Mouse (Mus musculus) heart, embryonic 11.5 days (tissue): Measurements from ENCODE around the gene Prkg1. TPM values are rescaled to one million over a fixed set of nuclear protein-coding genes. Genes with fewer than 3 reads are reported as not detected.

ENCODE experiments used
- ATAC-seq: fragments of 200-750 bp; cut with Nextera tagmentation; replicated peaks from 2 replicates; pipeline ENCODE4 v1.8.0; 2017; ENCODE audit warnings: moderate library complexity; ENCODE audit not compliant: insufficient number of reproducible peaks, low FRiP score, low TSS enrichment
- H3K27ac ChIP-seq: fragments of 300-500 bp; sonication (generic); 2 replicates; pipeline ENCODE4 v1.5.1; 2014; ENCODE audit warnings: mild to moderate bottlenecking, low read depth, low read length
- H3K27me3 ChIP-seq: fragments of 300-500 bp; sonication (generic); 2 replicates; pipeline ENCODE4 v1.6.1; 2014; ENCODE audit warnings: mild to moderate bottlenecking, low read length, mixed read lengths; ENCODE audit not compliant: control insufficient read depth, insufficient read depth
- H3K36me3 ChIP-seq: fragments of 300-500 bp; sonication (generic); 2 replicates; pipeline ENCODE4 v1.6.1; 2014; ENCODE audit warnings: mild to moderate bottlenecking, low read length, moderate library complexity, mixed read lengths; ENCODE audit not compliant: control insufficient read depth, insufficient read depth
- H3K4me1 ChIP-seq: fragments of 300-500 bp; sonication (generic); 2 replicates; pipeline ENCODE4 v1.6.1; 2014; ENCODE audit warnings: low read length; ENCODE audit not compliant: control insufficient read depth, insufficient read depth
- H3K4me2 ChIP-seq: fragments of 300-500 bp; sonication (generic); 2 replicates; pipeline ENCODE4 v1.6.1; 2014; ENCODE audit warnings: mild to moderate bottlenecking, moderate library complexity
- H3K4me3 ChIP-seq: fragments of 300-500 bp; sonication (generic); 2 replicates; pipeline ENCODE4 v1.5.1; 2014; ENCODE audit warnings: low read depth, low read length
- H3K9ac ChIP-seq: fragments of 300-500 bp; sonication (generic); 2 replicates; pipeline ENCODE4 v1.6.1; 2014; ENCODE audit warnings: mild to moderate bottlenecking, low read depth, low read length, moderate library complexity
- H3K9me3 ChIP-seq: fragments of 300-500 bp; sonication (generic); replicated peaks from 2 replicates; pipeline ENCODE4 v1.6.1; 2016; ENCODE audit warnings: low read length; ENCODE audit not compliant: control insufficient read depth
- WGBS: fragments of 180-500 bp; shearing (Covaris S2); extraction: QIAGEN DNeasy Blood & Tissue Kit; methylation state at CpG from one replicate; pipeline ENCODE4 v1.1.7; 2014; ENCODE audit not compliant: insufficient replicate concordance; 5-methylcytosine and 5-hydroxymethylcytosine counted together
- polyA plus RNA-seq: library from polyadenylated mRNA; unstranded; fragments of >200 nt; fragmentation: Nextera tagmentation; extraction: Ambion mirVana; gene quantifications from 2 replicates; pipeline ENCODE4 v1.2.1, GENCODE M21; 2014

The Prkg1 gene
- polyA plus RNA-seq, 1 experiment from 2014 or later = 10.9 TPM

DNA sequence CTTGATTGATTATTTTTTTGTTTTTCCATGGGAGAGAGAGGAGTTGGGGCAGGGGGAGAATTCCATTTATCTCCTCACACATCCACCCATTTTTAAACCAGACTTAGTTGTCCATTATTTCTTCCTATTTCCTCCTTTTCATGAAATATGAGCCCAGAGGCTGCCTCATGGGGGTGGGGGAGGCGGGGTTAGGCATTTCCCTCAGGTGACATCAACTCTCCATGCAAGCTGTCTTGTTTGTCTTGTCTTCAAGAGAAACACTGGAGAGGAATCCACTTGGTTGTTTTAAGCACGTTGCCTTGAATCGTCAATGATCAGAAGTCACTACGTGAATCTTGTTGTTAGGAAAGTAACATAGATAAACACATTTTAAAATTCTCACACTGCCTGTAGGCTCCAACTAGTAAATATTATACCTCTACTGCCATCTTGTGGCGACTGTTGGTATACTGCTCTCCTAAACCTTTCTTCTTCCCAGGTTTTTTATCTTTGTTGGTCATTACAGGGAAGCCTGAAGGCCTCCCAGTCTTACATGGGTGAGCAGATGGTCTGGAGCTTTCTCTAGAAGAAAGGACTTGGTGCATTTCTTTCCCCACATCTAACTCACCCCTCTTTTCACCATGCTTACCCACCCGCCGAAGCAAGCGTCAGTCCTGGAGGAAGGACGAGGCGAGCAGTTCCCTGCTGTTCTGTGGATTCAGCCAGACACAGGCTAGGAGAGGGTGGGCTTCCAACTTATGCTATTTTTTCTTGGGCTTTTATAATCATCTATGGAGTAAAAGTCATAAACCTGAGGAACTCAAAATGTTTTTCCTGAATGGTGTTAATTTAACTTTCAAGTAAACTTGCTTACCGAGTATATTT, 8.7 kb downstream of the Prkg1 start:
- Histone ChIP-seq H3K27me3 (no peaks in the 10 kb centered on the region), H3K4me1 (peaks cover 10% of the 10 kb centered on the region; the same call in 1 of the 2 replicates), H3K9ac (no peak overlapping the region), H3K4me3 (no peak overlapping the region), H3K9me3 (no peaks in the 10 kb centered on the region), H3K27ac (no peak overlapping the region), H3K4me2 (peak overlapping the region; percentile 42; the same call in 1 of the 2 replicates), H3K36me3 (no peaks in the 10 kb centered on the region)
- 34% methylated on average over 11 of the region's 11 CpGs for WGBS
- ATAC-seq = no peak

DNA sequence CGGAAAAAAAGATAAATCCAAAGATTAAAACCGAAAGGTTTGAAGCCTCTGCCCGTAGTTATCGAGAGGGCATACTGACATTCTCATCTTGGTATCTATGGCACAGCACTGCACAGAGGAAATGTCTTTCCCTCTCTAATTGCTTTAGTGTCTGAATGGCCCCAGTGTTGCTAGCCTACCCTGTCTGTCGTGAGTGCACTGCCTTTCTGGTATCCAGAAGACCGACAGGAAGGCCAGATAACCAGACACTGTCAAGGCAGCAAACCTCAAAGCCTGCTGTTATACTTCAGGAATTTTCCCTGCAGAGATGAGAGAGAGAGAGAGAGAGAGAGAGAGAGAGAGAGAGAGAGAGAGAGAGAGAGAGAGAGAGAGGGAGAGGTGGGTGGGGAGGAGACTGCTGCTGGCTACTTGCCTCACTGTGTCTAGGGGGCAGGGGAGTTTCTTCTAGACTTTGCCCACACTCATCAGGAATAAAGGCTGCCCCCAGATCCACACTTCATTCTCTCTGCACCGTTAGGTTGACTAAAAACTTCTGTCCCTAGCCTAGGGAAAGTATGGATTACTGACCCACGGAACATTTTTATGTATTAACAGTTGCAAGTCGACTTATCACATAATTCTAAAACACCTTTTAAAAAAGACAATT, 10.1 kb downstream of the Prkg1 start:
- no peak for ATAC-seq
- no peak overlapping the region for H3K9ac ChIP-seq

DNA sequence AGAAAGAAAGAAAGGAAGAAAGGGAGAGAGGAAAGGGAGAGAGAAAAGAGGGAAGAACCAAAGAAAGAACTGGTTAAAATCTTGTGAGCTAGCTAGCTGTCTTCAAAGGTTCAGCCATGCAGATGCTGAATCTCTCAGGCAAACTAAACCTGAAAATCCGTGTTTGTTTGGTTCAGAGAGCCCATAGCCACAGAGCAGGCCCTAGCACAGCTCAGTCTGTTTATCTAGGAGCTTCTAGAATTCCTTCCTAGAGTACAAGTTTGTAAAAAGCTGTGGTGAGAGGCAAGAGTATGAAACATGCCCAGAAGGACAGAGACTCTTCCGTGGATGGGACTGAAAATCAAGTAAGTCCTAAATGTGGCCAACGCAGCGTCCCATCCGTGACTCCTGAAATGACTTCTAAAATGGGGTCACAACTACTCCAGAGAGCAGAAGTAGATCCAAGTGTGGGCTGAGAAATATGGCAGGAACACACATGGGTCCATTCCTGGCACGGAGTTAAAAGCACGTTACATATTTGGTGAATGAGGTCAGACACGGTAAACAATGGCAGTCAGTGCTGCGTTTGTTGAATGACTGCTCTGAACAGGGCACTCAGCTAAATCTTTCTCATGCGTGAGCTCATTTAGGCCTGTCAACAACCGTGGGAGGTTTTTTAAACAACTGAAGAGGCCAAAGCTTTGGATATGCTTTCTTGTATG, 13.7 kb downstream of the Prkg1 start:
- no peaks in the 10 kb centered on the region for H3K36me3 ChIP-seq
- 45% methylated on average over 11 of the region's 11 CpGs for WGBS
- H3K9me3 ChIP-seq = no peaks in the 10 kb centered on the region
- H3K9ac ChIP-seq = no peak overlapping the region
- no peak overlapping the region for H3K4me2 ChIP-seq
- H3K27me3 ChIP-seq = no peaks in the 10 kb centered on the region
- ATAC-seq = no peak
- H3K4me3 ChIP-seq = no peak overlapping the region
- H3K4me1 ChIP-seq = peaks cover 5% of the 10 kb centered on the region; the same call in 1 of the 2 replicates
- peak overlapping the region; percentile 37; the same call in 1 of the 2 replicates for H3K27ac ChIP-seq

More for the DNA sequence above, 10.1 kb downstream of the Prkg1 start:
- Histone ChIP-seq H3K9me3 (no peaks in the 10 kb centered on the region), H3K27me3 (no peaks in the 10 kb centered on the region), H3K4me2 (peak overlapping the region; percentile 29; the same call in 1 of the 2 replicates), H3K4me1 (peaks cover 5% of the 10 kb centered on the region; the same call in 1 of the 2 replicates), H3K27ac (peak overlapping the region; percentile 65), H3K4me3 (no peak overlapping the region), H3K36me3 (no peaks in the 10 kb centered on the region)
- WGBS = 33% methylated on average over 9 of the region's 9 CpGs

DNA sequence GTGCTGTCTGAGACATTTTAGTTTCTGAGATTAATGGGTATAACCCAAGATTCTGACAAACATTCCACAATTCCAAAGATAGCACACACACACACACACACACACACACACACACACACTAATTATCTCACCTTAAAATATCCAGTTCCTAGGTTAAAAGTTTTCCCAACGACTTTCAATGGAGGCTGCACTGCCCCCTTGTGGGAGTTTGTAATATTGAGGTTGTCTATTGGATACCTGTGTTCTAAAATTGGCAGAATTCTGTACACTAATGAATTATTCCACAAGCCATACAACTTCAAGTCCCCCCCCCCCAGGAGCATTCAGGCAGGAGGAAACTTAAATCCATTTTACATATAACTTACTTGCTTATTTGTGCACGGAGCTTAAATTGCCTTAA, 18.2 kb downstream of the Prkg1 start:
- H3K4me2 ChIP-seq = no peak overlapping the region
- H3K36me3 ChIP-seq = no peaks in the 10 kb centered on the region
- H3K9ac ChIP-seq = no peak overlapping the region
- 9% methylated on average over 2 of the region's 2 CpGs for WGBS
- no peaks in the 10 kb centered on the region for H3K27me3 ChIP-seq
- no peaks in the 10 kb centered on the region for H3K9me3 ChIP-seq
- H3K4me1 ChIP-seq = peaks cover 9% of the 10 kb centered on the region; the same call in 1 of the 2 replicates
- no peak for ATAC-seq
- H3K4me3 ChIP-seq = no peak overlapping the region
- H3K27ac ChIP-seq = no peak overlapping the region

DNA sequence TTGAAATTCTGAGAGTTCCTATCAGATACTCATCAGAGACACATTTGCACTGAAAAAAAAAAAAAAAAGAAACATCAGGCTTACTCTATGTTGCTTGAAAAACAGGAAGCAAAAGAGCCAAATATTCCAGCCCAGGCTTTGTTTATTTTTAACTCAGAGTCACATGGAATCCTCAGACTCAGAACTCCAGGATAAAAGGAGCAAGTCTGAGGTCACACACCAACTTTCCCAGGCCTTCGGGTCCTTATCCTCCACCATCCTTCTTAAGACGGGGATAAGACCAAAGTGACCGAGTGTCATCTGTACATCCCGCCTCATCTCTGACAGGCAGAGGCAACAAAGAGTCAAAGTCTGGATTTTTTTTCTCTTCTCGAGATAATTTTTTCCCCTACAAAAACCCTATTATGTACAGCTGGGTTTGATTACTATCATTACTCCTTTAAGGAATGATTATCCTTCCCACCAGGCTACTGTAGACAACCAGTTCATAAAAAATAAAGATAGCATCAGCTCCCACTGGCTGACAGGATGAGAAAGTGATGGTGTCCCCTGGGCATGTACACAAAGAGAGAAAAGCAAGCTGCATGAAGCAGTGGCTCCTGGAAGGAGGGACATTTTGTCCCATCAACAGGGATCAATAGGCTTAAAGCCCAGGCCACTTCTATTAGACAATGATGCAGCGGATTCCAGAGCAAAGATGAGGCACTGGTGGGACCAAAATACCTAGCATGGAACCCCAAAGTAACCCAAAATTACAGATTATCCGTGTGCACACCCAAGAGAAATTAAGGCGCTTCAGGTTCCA, 21.4 kb downstream of the Prkg1 start:
- H3K27me3 ChIP-seq = no peaks in the 10 kb centered on the region
- no peak for ATAC-seq
- H3K9me3 ChIP-seq = no peaks in the 10 kb centered on the region
- WGBS = 45% methylated on average over 8 of the region's 8 CpGs
- no peak overlapping the region for H3K4me3 ChIP-seq
- H3K9ac ChIP-seq = no peak overlapping the region
- H3K4me1 ChIP-seq = peaks cover 9% of the 10 kb centered on the region; the same call in 1 of the 2 replicates
- H3K27ac ChIP-seq = no peak overlapping the region
- H3K4me2 ChIP-seq = no peak overlapping the region
- no peaks in the 10 kb centered on the region for H3K36me3 ChIP-seq

DNA sequence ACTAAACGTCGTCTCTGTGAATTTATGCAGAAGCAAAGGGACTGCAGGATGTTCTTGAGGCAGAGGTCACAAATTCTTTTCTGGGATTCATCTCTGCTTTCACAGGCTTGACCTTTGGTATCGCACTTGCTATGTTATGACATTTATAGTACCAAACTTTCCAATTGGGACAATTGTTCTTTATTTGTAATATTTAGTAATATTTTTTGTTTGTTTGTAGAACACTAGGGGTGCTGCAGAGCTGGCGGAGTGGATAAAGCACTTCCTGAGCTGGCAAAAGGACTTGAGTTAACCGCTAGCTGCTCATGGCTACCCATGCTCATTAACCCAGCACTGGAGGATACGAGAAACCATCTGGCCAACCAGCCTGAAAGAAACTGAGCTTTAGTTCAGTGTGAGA, 49.9 kb downstream of the Prkg1 start:
- ATAC-seq = no peak
- no peaks in the 10 kb centered on the region for H3K9me3 ChIP-seq
- H3K27ac ChIP-seq = no peak overlapping the region
- H3K9ac ChIP-seq = no peak overlapping the region
- no peaks in the 10 kb centered on the region for H3K4me1 ChIP-seq
- no peaks in the 10 kb centered on the region for H3K36me3 ChIP-seq
- WGBS = 83% methylated on average over 6 of the region's 6 CpGs
- no peak overlapping the region for H3K4me3 ChIP-seq
- no peak overlapping the region for H3K4me2 ChIP-seq
- H3K27me3 ChIP-seq = no peaks in the 10 kb centered on the region

DNA sequence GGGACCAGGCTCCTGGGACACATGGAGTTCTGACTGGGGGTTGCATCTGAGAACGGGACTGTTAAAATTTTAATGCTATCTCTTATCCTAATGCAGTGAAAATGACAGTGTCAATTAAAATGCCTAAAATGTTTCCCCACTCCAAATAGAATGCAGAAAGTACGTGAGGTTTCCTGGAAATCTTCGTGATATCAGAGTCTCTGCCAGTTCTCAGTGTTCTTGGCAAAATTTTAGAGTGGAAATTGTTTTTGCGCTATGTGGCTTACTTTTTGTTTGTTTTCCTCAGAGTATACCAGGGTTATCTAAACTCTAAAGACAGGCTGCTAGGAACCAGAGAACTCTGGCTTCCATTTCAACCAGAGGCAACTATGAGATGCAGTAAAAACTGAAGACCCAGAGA, 50.4 kb downstream of the Prkg1 start:
- H3K9me3 ChIP-seq = no peaks in the 10 kb centered on the region
- H3K27ac ChIP-seq = no peak overlapping the region
- no peak for ATAC-seq
- 71% methylated on average over 4 of the region's 4 CpGs for WGBS
- no peaks in the 10 kb centered on the region for H3K27me3 ChIP-seq
- no peak overlapping the region for H3K4me2 ChIP-seq
- H3K36me3 ChIP-seq = no peaks in the 10 kb centered on the region
- no peak overlapping the region for H3K4me3 ChIP-seq
- no peaks in the 10 kb centered on the region for H3K4me1 ChIP-seq
- H3K9ac ChIP-seq = no peak overlapping the region

DNA sequence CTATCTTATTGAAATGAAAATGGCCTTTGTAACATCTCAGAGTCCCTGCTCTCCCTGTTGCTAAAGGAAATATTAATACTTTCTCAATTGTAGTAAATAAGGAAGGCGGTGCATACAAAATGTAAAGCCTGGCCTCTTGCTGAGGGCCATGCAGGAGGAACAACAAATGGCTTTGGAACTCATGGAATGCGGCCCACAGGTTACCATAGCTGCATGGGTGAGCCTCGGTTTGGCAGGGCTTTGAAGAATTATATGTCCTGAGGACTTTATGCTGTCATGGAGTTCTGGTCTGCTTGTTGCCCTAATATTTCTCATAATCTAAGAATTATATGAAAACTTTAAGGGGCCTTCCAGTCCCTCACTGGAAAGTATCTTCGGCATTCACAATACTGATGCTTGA, 51.5 kb downstream of the Prkg1 start:
- Histone ChIP-seq H3K4me1 (no peaks in the 10 kb centered on the region), H3K9ac (no peak overlapping the region), H3K4me3 (no peak overlapping the region), H3K9me3 (no peaks in the 10 kb centered on the region), H3K36me3 (no peaks in the 10 kb centered on the region), H3K4me2 (no peak overlapping the region), H3K27me3 (no peaks in the 10 kb centered on the region), H3K27ac (no peak overlapping the region)
- ATAC-seq = no peak
- 59% methylated on average over 4 of the region's 4 CpGs for WGBS
